Mouse (Mus musculus) heart, postnatal 14 days (tissue): Measurements from ENCODE around the gene Tab2. TPM values are rescaled to one million over a fixed set of nuclear protein-coding genes. Genes with fewer than 3 reads are reported as not detected.
"Not testable (repeated sequence)": the region's sequence is repeated elsewhere in the genome, so short reads cannot be mapped to it uniquely, and the experiment has no call there.

Experiments used
- DNase-seq, 2 experiments: peaks; one replicate each; pipeline ENCODE4 v3.0.0; 2021 to 2022
- intact Hi-C: fragments of 180-260 bp; cut with DNase I; formaldehyde crosslinking; loops from one replicate; pipeline ENCODE4 v1.15.1; 2025
- total RNA-seq, 2 experiments: library from RNA; stranded (reverse); gene quantifications; 2 replicates each; pipeline ENCODE4 v1.2.3; 2021

Gene Tab2
- total RNA-seq, 2 experiments from 2014 or later = 46.9 to 49.9 TPM

DNA sequence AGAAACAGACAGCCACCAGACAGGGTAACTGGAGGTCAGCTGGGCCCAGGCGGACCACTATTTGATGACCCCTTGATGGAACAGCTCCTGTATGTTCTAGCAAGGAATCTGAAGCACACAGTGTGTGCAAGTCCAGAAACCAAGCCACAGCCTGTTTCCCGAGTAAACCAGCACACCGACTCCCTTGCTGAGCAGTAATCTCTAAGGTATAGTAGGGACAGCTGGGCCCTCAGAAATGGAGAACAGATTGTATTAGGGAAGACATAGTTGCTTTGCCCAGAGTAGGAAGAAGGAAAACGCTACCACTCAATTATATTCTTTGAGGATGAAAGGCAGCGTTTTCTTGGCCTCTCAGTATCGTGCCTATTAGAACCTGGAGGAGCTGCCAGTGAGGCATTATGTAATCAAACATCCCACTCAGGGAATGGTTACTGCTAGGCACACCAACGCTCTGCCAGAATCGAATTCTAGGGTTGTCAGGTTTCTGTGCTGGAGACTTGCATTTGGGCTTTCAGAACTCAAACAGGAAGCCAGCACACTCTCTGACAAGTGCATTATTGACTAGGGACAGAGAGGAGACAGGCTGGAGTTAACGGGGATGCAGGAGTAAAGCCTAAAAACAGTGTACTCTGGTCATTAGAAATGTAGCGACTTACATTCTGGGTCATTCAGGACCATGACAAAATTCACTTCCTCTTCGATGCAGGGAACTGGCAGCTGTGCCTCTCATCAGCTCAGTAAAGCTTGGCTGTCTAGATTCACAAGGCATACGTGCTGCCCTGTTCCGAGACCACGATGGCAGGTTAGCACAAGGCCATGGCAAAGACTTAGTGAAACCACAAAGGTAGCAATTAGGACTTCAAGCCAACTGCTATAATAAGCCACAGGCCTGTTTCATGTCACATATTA, 55.1 kb downstream of the Tab2 start:
- DNase-seq = no peak
- intact Hi-C loops = no loop called here

DNA sequence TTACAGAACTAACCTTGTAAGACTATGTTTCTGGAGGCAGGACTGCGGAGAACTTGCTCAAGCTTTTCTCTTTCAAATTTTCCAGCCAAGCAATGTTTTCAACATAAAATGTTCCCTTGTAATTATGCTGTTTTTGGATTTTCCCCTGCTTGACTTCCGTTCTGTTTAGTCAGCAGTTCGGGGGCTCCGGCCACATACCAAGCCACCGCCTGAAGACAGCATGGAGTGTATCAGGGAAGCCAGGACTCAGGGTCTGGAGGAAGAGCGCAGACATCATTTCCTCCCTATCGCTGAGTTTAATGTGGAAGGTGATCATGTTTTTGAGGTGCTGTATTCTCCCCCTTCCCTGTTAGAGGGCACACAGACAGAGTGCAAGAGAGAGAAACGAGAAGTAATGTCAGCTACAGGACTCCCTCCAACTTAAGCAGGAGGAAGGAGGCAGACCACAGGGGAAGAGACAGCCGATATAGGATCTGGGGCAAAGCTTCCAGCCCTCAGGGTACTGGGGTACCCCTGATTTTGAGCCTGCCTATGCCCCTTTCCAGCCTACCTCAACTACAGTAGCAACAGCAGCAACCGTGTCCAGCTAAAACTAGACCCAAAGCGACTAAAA, 67.7 kb downstream of the Tab2 start:
- intact Hi-C loops = loop anchor here (10.0 kb wide), 1 partner anchor 206 kb away; no protein-coding TSS in a partner anchor
- DNase-seq = no peak

DNA sequence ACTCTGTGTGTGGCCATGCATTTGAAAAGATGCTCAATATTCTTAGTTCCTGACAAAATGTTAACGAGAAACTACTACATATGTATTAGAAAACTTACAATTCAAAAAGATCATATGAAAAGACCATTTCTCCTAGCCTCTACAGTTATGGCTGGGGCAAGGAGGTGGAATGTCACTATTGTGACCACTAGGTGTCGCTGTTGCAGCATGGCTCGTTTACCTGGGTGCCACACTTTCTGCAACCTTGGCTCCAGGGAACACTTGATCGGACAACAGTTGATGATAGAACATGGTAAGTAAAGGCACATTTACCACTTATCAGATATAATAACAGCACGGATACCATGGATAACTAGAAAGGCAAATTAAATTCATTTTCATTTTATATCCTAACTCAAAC, 72.5 kb downstream of the Tab2 start:
- intact Hi-C loops = loop anchor here (1.0 to 10.0 kb wide), 4 partner anchors 71 to 357 kb away; no protein-coding TSS in a partner anchor
- DNase-seq = peak; percentile 73 to 87

DNA sequence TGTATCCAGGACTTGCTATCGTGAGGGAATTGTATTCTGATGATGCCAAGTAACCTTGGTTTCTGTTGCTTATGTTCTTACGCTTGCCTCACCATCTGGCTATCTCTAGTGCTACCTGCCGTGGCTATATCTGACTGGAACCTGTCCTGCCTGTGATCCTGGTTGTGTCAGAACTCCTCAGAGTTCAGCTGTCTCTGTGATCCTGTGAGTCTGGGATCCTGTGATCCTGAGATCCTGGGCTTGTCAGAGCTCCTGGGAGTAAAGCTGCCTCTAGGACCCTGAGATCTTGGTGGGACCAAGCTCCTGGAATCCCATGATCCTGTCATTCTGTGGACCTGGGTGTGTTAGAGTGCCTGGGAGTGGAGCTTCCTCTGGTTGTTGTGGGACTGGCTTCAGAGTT, 74.1 kb downstream of the Tab2 start:
- no peak for DNase-seq
- intact Hi-C loops = loop anchor here (5.0 to 10.0 kb wide), 2 partner anchors 70 to 213 kb away; no protein-coding TSS in a partner anchor

DNA sequence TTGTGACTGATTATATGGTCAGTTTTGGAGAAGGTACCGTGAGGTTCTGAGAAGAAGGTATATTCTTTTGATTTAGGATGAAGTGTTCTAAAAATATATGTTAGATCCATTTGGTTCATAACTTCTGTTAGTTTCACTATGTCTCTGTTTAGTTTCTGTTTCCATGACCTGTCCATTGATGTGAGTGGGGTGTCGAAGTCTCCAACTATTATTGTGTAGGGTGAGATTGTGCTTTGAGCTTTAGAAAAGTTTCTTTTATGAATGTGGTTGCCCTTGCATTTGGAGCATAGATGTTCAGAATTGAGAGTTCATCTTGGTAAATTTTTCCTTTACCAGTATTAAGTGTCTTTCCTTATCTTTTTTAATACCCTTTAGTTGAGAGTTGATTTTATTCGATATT, 75.7 kb downstream of the Tab2 start:
- intact Hi-C loops = loop anchor here (5.0 to 10.0 kb wide), 2 partner anchors 68 to 215 kb away; no protein-coding TSS in a partner anchor
- not testable (repeated sequence) for DNase-seq

DNA sequence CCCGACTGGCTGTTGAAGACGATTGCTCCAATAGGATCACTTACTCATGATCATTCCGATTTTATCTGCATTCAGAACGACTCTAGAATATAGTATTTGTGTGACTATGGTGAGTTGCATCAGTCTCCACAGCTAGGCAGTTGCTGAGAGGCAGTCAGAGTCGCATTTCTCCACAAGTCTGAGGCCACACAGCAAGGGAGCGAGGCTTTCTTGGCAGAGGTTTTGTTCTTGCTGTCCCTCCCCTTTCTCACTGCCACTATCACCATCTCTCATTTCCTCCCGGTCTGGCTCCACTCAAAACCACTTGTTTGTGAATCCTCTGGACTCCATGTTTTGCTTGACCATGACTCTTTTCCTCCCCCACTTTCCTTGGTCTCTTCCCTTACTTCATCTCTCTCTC, 81.8 kb downstream of the Tab2 start:
- intact Hi-C loops = no loop called here
- no peak for DNase-seq

DNA sequence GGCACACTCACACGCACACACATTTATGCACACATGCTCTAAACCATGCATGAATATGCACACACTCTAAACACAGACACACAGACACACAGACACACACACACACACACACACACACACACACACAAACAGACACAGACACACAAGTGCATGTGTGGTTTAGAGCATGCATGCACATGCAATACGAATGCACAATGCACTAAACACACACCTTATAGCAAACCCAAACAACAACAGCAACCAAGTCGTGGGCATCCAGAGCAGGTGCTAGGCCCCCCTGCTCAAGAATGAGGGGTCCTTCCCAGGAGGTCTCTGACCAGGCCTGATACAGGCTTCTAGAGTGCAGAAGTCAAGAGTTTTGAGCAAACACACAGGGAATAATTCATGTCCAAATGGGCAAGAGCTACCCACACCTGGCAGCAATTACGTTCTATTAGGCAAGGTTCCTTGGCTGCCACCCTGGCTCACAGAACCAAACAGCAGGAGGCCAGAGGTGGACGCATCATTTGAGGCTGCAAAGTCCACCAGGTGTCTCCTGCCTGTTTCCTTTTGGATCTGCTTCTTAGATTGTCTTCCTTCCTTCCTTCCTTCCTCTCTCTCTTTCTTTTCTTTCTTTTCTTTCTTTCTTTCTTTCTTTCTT, 84.5 kb downstream of the Tab2 start:
- no peak for DNase-seq
- intact Hi-C loops = no loop called here

DNA sequence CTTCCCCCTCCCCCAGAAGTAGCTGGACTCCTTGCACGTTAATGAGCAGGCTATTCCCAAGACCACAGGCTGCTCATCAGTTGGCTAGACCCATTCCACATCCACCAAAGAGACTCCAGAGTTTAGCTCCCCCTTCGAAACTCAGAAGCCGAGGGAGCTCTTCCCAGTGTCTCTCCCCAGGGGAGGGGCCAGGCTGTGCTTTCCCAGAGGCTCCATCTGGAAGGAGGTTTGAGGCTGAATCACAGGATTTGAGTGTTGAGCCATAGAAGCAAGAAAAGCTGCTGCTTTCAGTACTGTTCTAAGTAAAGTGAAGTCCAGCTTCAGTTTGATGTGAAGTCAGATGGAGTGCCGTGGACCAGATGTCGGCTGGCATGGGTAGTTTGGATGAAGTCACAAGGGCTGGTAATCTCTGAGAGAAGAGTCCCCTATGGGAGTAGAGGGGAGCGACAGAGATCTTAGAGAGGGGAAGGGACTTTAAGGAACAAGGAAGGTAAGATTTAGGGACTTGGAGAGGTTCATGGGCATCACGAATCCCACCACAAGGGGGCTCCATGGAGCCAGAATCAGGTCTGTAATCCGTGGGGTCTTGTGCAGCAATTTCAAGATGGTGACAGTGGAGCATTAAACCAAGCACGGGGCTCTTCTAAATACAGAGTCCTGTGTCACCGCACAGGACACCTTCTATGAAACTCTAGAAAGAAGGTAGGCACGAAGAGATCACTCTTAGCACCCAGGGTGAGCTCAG, 85.3 kb downstream of the Tab2 start:
- intact Hi-C loops = no loop called here
- peak; percentile 45 to 49 for DNase-seq

DNA sequence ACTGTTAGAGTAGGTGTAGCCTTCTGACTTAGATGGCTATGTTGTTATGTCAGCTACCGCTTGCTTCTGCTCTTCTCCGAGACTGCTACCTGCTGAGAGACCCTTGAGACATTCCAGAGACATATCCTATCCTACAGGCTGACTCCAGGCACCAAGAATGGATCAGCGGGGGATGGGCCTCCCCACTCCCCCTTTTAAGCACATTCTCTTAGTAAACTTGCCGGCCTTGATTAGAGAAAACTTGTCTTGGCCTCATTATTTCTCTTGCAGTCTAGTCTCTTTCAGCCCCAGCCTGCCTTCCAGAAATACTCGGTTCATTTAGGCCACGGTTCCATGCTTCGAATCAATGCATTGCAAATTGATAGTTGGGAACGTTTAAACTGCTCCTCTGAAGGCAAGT, 86.3 kb downstream of the Tab2 start:
- intact Hi-C loops = loop anchor here (5.0 kb wide), 1 partner anchor 37 kb away; the partner anchor contains the start of gene Zc3h12d
- no peak for DNase-seq

DNA sequence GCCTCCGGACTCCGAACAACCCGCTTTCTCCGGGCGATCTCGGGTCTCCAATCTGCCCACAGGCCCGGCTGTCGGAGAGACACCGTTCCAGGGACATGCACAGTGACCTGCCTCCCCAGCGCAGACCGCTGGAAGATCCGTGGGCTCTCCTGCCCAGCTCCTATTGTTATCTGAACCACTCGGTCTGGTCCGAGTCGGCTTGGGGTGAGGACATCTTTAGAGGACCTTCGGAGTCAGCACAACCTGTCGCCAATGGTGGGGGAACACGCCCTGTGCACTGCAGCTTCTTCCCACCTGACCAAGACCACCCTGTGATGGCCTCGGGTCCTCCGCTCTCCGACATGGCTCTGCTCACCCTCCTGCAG, 88.4 kb downstream of the Tab2 start:
- DNase-seq = no peak
- intact Hi-C loops = loop anchor here (5.0 kb wide), 1 partner anchor 35 kb away; the partner anchor contains the start of gene Zc3h12d

DNA sequence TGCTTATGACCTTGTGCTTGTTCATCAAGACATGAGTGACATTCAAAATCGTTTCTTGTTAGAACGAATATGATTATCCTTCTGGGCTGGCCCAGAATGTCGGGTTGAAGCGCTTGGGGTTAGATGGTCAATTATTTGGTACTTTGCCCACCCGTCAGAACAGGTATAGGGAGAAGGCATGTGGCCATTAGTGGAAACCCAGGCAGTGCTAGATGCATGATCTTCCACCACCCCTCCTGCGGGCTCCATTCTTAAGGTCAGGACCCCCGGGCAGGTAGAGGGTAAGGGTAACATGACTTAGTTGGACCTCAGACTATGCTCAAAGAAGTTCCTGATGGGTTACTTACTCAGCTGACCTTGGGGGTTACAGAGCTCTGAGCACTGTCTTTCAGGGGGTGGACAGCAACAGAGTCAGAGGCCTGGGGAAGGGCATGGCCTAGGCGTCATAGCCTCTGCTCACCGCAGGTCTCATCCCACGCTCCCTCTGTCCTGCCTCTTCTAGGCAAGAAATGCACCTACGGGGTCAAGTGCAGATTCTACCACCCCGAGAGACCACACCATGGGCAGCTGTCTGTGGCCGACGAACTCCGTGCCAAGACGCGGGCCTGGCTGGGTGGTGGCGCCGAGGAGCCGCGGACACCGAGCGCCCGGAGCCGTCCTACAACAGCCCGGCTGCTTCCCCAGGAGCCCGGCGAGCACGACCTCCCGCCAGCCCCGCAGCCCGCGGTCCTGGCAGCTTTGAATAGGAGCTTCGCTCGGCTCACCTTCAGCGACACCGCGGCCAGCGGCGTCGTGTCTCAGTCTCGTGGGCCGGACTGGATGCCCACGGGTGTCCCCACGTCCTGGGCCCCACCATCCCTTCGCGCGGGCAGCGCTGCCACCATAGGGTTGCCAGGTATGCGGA, 89.0 kb downstream of the Tab2 start:
- peak; percentile 61 for DNase-seq
- intact Hi-C loops = loop anchor here (5.0 kb wide), 1 partner anchor 35 kb away; the partner anchor contains the start of gene Zc3h12d

DNA sequence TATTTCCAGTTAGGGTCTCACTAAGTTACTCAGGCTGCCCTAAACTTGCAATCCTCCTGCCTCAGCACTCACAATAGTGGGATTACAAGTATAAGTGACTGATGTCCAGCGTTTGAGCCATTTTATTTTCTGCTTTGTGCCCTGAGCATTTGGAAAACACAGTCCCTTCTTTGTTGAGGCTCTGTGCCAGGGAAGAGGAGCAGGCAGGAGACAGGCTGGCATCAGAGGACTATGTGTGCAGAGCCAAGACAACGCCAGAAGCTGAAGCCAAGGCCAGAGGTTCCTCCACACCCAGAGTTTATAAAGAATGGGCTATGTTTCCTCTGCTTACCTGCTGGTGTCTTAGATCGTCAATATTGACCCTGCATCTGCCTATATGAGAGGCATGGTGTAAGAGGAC, 91.2 kb downstream of the Tab2 start:
- DNase-seq = no peak
- intact Hi-C loops = loop anchor here (5.0 kb wide), 1 partner anchor 33 kb away; the partner anchor contains the start of gene Zc3h12d

DNA sequence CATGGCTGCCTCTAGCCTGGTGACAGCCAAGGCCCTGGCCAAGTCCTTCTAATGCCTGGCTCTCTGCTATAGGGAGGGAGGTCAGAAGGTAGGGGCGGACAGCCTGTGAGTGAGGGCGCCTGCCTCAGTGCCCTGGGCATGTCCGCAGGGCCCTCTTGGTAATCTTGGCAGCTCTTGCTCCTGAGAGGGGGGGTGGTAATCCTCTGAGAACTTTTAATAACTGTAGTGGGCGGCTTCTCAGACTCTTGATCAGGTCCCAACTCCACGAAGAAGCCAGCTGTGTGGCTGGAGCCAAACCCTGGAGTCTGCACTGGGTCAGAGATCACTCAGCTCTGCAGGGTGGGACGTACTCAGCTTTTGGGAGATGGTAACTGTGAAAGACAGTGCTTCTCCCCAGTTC, 91.8 kb downstream of the Tab2 start:
- peak in 1 of 2 experiments; percentile 46 for DNase-seq
- intact Hi-C loops = no loop called here

DNA sequence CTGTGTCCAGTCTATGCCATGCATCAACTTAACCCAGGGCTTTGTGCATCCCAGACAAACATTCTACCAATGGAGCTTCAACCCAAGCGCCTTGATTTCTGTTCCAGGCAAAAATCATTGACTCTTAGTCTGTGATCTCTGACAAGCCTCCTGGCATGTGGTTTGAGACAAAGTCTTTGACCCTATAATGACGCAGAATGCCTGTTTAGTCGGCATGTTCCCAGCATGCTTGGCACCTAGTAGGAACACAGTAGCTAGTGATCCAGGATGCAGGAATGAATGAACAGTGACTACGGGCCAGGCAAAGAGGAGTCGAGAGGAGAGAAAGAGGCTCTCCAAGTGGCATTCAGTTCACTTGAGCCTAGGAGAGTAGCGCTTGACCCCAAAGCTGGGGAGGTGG, 92.6 kb downstream of the Tab2 start:
- intact Hi-C loops = no loop called here
- DNase-seq = no peak

DNA sequence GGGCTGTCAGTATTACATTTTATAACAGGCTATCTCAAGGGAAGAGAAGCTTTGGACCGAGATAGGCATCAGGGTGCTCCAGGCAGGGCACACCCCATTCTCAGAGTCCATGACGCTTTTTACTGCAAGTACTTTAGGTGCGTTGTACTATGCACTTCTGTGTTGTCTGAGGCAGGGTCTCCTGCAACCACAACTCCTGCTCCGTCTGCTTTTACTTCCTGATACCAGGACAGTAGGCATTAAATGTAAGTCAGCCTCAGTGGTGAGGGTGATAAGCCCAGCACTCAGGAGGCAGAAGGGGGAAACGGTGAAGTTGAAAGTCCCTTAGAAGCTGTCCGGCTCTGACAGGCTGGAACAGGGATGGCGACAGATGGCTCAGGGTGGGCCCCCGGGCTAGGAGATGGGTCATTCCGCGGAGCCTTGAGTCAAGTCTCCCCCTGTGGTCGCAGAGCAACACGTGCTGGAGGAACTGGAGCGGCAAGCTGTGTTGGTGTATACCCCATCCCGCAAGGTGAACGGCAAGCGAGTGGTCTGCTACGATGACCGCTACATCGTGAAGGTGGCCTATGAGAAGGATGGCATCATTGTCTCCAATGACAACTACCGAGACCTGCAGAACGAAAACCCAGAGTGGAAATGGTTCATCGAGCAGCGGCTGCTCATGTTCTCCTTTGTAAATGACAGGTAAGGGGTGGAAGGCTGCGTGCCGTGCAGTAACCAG, 93.9 kb downstream of the Tab2 start:
- no peak for DNase-seq
- intact Hi-C loops = no loop called here

DNA sequence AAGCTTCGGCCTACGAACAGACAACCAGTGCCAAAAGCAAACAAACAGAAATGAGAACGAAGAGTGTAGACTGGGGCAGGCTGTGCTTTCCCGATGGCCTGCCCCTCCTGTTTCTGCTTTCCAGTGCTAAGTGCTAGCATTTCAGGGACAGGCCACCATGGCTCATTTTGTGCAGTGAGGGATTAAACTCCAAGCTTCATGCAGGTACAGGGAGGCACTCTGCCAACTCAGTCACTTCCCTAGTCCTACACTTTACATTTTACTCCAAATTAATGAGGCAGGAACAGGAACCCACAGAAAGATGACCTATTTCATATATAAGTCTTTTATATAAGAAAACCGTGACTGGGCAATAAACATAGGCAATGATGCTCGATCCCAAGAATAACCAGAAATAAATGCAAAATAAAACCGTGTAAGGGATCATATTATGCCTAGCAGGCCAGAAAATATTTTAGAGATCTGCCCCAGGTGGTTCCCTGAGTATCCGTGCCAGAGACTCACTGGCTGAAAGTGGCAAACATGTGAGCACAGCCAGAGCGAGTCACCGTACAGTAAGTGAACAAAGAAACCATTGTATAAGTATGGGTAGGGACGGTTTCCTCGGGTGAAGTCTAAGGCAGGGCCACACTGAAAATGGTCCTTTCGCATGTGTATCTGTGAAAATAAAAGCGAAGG, 94.6 kb downstream of the Tab2 start:
- no peak for DNase-seq
- intact Hi-C loops = no loop called here

DNA sequence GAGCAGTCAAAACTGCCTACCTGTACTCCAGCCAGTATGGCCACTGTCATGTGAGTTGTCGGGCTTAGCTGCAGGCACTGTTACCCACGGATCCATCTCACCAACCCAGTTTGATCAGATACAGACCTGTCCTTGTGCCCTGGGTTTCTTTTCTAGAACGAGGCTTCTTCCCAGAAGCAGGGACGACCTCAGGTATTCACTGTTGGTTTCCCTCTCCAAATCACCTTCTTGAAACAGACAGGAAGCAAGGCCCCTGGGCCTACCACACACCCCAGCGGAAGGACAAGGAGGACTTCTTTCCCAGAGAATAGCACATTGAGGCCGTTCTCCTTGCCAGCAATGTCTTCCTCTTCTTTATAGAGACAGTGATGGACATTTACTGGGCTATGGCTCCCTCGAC, 95.5 kb downstream of the Tab2 start:
- no peak for DNase-seq
- intact Hi-C loops = no loop called here
